Mouse (Mus musculus) kidney, adult 2 months (tissue): ENCODE measurements around the gene Shisa8.

Experiments used
- CTCF ChIP-seq: fragments of 200-500 bp; conservative IDR thresholded peaks from 2 replicates; pipeline ENCODE4 v1.5.1; 2011; ENCODE audit warnings: low read depth, mild to moderate bottlenecking, control low read depth, low read length, moderate library complexity, mixed read lengths; ENCODE audit not compliant: insufficient read depth, insufficient read length
- POLR2A ChIP-seq: fragments of 200-500 bp; IDR thresholded peaks from one replicate; pipeline ENCODE4 v1.6.1; 2011; ENCODE audit warnings: low read depth, low read length, control low read depth

DNA sequence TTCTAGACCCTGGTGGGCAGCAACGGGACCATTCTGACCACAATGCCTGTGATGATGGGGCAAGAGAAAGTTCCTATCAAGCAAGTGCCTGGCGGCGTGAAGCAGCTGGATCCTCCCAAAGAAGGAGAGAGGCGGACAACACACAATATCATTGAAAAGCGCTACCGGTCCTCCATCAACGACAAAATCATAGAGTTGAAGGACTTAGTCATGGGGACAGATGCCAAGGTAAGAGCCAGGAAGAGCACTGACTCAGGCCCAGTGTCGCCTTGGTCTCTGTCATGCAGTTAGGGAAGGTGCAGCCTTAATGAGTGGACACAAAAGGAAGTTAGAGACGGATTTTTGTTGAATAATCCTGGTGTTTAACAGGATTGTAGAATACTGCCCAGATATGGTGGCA is 37.5 kb downstream of the Shisa8 start:
- TF ChIP-seq CTCF (no peak), POLR2A (no peak)
